Mouse (Mus musculus) retina, postnatal 7 days (tissue): Measurements from ENCODE around the gene Selenon.

Experiments
- DNase-seq: peaks from one replicate; pipeline ENCODE4 v3.0.0-alpha.2; 2012; ENCODE audit warnings: low read depth, low spot score

Gene Selenon

DNA sequence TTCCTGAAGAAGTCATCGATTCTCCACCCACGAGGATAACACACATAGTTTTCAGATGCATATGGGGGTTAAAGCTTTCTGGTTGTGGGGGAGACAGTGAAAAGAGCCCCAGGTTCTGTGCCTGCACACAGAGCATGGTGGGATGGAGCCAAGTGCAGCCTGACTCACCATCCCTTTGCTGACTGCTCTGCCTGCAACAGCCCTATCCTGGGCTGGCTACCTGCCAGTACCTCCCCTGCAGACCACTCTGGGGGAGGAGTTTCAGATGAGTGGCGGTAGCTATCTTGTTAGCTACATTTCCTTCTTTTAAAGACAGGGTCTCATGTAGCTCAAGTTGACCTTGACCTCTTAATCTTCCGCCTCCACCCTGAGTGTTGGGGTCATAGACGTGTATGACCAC is 26.4 kb upstream of the Selenon start:
- no peak for DNase-seq

DNA sequence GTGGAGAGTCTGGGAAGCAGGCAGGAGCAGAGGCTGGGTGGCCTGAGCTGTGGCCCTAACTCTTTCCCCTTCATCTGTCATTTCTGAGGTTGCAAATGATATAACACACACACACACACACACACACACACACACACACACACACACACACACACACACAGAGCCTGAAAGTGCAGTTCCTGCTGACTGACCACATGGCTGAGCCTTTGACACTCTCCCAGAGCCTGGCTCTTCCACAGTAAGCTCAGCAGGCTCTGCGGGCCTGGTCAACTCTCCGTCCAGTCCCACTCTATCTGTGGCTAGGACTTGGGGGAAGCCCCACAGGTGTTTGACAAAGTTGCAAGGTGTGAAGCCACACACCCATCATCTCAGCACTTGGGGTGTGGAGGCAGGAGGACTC is 25.3 kb upstream of the Selenon start:
- DNase-seq, result no peak

DNA sequence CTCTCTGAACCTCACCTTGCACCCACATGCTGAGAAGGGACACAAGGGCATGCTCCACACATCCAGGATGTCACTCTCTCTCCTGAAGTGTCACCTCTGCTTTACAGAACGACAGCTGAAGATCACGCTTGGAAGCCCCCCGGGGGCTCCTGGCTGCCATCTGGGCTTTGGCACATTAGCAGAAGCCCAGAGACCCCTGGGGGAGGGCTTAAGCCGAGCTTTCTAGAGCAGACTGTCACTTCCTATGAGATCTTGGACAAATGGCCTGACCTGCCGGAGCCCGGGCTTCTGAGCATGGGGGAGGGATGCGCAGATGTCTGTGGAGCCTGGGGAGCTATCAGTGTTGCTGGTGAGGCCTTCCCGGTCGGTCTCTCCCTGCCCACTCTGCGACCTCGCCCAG is 23.5 kb upstream of the Selenon start:
- no peak for DNase-seq

DNA sequence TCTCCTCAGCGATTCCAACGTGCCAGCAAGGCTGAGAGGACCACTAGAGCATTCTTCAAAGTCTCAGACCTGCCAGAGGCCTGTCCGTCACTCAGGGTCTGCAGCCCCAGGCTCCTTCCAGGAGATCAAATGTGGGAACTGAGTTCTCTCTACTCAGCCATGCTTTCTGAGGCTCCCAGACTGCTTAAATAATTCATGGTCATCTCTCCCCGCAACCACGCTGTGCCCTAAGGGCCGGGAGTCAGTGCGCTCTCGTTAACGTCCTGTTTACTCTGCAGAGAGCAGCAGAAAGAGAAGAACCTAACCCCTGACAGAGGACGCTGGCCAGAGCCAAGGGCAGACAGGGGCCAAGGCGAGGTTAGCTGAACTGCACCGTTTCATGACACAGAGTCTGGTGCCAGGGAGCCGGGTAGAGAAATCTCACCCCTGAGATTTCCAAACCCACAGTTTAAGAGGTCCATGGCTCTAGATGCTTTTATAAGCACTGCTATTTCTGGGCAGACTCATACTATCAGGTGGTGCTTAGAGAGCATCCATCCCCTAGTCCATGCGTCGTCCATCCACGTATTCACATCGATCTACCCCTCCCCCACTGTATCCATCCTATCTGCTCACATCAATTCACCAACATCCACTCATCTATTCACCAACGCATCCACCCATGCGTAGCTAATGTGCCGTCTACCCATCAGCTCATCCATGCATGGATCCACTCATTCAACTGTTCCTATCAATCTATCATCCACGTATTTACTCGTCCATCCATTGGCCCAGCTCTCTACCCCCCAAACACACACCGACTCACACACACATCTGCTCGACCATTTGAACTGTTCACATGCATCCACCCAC is 20.7 kb upstream of the Selenon start:
- DNase-seq, result no peak

DNA sequence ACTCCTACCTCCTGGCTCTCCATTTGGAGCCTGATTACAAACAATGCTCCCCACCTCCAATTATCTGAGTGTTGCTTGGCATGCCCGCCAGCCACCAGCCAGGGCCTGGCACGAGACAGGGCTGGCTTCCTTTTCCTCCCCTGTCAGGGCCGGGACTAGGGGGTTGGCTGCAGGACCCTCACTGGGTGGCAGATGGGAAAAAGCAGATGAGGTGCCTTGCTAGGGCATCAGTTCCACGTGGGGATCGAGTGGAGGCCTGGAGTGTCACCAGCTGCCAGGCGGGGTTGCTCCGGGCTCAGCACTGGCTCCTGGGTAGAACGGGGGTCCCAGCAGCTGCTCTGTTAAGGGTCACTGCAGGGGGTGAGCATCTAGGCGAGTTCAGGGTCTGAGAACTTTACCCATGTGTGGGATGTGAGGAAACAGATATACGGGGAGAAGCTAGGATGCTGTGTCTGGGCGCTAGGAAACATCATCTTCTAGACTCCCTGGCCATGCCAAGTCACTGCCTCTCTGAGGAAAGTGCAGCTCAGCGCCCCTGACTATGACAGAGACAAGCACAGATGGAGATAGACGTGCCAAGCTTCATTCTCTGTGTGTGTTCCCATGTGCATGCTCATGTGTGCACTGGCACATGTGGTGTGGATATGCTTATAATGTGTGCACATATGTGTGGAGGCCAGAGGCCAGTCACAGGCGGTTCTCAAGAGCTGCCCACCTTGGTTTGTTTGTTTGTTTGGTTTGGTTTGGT is 18.9 kb upstream of the Selenon start:
- DNase-seq, result no peak

DNA sequence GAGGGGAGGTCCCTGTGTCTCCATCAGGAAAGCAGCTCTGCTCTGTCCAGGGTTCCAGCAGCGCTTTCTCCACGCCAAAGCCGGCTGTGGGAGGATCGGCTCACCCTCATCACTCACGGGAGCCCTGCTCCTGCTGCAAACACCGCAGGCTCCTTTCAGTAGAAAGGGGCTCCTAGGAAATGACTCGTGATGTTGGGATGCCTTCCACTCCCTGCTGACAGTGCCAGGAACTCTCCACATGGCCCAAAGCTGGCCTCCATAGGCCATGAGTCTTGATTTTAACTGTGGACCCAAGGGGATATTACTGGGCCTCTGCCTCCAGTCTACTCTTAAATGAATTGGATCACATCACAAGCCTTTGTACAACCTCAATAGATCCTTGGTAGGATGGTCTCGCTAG is 17.9 kb upstream of the Selenon start:
- DNase-seq, result no peak

DNA sequence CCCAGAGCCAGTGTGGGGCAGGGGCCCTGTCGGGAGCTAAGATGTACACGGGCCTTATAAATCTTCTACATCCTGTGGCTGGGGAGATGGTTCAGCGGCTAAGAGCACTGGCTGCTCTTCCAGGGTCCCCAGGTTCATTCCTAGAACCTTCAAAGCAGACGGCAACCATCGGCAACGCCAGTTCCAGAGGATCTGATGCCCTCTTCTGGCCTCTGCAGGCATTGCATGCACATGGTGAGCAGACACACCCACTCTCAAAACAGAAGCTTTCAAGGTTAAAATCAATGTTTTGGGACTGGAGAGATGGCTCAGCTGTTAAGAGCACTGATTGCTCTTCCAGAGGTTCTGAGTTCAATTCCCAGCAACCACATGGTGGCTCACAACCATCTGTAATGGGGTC is 17.2 kb upstream of the Selenon start:
- DNase-seq, result no peak

DNA sequence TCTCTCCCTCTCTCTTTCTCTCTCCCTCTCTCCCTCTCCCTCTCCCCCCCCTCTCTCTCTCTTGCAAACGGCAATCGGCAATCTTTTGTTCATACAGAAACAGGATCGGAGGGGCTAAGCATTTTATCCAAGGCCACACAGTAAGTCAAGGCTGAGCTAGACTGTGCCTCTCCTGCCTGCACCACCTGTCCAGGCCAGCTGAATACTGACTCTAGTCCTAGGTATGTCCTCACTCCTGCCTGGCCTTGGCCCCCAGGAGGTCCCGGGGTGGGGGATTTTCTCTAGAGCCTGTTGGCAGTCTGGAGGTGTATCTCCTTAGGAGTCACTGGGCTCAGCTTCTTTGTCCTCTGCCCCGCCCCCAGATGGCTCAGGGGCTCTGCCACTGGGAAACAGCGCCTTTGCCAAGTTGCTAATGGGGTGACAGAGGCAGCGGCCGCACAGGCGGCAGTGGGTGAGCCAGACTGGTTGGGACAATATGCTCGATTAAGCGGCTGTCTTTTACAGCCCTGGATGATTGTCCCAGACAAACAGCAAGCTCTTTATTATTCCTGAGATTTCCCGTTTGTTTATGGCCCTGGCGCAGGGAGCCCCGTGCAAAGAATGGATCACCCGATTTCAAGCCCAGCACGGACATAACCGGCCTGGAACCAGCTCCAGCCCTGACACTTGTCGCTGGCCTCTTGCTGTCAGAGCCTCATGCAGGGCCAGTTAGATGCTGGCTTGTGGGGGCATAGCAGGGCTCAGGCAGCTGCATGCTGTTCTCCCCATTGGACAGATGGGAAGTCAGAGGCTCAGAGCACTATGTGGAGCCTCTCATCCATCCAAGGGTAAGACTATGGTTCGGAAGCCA is 15.6 kb upstream of the Selenon start:
- no peak for DNase-seq

DNA sequence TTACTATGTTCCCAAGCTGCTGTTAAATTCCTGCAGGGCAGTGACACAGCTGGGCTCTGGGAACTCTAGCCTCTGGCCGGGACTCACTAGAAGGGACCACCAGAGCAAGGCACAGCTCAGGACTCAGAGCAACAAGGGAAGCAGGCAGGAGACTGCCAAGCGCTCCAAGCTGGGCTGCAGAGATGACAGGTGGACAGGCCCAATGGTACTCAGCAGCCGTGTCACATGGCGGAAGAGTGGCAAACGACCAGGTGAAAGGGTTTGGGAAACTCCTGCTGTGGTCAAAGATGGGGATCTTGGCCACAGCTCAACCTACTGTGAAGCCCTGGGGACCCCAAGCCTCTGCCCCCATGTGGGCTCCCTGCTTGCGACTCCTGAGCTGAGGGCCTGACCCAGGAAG is 12.1 kb upstream of the Selenon start:
- DNase-seq, result no peak

DNA sequence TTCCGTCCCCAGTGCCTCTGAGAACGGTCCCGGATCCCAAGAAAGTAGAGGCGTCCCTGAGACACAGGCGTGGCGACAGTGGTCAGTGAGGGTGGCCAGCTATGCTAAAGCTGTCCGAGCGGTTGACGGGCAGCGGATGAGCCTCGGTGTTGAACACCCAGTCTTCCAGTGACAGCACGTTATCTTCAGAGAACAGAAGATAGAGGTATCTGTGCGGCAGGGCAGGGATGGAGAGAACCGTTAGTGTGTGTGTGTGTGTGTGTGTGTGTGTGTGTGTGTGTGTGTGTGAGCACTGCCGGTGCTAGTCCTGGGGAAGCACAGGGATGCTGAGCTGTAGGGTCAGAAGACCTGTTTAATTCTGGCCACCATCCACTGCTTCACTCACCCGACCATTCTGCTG is 11.7 kb upstream of the Selenon start:
- DNase-seq, result no peak

DNA sequence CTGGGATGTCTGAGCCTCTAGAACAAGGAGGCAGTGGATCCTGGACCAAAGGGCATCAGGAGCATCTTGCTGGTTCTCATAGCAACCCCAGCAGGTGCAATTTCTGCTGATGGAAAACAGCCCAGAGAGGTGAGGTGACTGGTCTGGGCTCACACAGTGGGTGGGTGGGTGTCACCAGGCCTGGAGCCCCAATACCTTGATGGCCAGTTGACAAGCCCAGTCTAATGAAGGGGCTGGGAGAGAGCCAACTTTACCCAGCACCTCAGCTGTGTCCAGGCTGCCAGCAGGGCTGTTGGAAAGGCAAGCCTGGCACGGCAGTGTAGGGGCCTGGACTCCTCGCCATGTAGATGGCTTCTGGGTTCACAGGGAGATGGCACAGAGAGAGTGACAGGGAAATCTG is 10.0 kb upstream of the Selenon start:
- no peak for DNase-seq

DNA sequence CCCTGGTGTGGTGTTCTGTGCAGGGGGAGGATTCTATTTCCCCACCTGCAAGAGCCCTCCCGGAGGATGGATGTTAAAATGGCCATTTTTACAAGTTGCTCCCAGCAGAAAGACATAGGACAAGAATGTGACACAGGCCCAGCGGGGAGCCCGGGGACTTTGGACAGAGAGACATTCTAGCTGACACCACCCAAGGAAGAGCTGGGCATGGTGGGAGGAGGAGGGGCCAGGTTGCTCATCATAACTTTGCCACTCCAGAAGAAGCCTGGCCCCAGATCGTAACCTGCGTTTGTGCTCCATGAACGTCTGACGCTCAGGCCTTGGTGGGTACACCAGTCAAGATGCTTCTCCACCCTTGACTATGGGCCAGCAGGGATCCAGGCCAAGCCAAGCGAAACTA is 8.7 kb upstream of the Selenon start:
- DNase-seq, result no peak

DNA sequence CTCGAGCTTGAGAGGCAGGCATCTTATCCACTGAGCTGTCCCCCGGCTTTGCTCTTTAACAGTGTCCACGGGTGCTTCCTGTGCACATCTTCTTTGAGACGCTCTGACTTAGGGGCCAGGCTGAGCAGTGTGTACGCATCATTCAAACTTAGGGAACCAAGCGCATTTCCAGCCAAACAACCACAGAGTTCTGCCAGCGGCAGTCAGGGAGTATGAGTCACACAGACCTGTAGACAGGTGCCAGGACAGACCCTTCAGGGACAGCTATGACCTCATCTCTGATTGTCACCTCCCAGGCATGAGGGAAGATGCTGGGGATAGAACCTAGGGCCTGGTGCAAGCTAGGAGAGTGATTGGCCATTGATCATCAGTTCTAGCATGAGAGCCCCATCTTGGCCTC is 7.2 kb upstream of the Selenon start:
- no peak for DNase-seq

DNA sequence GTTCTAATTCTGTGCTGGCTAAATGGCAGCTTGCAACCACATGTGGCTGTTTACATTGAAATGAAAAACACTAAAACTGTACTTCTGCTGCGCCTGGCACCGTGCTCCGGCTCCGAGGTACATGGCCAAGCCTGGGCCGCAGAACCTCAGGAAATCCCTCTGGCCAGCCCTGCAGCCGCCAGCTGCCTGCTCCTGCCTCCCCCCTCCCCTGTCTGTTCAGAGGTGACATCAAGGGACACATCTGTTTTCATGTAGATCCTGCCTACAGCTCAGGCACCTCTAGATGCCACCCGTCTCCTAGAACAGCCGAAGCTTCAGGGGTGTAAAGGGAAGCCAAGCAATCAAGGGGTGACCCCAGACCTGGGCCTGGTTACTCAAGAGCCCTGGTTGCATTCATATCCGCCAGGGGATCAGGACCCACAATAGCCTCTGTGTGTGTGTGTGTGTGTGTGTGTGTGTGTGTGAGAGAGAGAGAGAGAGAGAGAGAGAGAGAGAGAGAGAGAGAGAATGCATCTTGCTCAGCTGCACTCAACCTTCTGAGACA is 6.7 kb upstream of the Selenon start:
- no peak for DNase-seq

DNA sequence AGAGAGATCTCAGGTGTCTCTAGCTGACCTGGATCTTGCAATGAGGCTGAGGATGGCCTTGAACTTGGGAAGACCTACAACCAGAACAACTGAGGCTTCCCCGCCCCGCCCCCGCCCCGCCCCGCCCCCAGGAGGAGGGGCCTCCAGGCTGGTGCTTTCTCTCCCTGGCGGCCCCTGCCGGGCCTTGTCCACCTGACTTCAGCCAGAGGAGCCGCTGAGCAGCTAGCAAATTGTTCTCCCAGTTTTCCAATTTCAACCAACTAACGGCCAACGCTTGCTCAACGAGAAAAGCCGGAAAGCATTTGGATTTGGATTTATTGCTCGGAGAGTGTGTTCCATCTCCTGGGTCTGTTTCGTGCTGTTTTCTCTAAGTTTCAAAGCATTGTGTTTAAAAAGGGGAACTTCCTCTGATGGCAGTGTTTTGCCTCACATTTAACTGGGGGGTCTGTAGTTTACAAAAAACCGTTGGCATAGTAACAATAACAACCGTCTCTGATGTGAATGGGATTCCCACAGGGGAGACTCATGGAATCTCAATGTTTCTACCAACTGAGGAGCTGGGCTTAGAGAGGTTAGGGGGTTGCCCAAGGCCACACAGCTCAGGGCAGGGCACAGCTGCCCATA is 5.8 kb upstream of the Selenon start:
- DNase-seq, result no peak

DNA sequence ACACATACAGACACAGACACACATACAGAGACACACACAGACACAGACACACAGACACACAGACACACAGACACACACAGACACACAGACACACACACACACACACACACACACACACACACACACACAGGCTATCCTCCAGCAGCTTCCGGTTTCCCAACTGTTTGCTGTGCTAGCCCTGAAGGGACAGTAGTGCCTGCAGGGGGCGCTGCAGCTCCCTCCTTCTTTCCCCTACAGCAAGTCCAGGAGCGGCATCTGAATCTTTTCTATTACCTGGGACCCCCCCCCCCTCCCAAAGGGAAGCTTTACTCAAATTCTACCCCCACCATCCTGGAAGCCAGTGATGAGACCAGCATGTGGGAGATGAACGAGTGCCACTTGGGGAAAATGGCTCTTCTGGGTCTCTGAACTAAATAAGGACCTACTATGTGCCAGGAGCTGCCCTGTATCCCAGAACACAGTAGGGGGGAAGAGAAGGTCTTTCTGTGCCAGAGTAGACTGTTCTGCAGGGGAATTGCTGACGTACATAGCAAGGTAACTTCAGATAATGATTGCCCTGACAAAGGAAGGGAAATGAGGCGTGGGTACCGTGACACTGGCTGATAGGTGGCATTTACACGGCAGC is 4.1 kb upstream of the Selenon start:
- DNase-seq, result no peak

DNA sequence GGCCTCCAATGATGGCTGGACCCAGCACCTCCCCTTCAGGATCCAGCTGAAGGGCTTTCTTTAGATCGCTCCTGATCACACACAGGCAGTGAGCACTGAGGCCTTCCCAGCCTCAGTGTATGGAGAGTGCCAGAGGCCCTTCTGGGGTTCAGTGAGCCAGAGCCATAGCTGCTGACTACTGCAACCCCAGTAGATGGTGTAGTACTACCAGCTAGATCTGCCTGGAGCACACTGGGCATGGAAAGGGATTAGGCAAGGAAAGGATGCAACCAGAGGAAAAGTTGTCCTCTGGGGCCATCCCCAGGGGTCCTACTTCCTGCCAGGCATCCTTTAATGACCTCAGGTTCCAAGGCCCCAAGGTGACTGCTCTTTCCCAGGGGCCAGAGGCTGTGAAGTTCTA is 1.7 kb upstream of the Selenon start:
- no peak for DNase-seq

DNA sequence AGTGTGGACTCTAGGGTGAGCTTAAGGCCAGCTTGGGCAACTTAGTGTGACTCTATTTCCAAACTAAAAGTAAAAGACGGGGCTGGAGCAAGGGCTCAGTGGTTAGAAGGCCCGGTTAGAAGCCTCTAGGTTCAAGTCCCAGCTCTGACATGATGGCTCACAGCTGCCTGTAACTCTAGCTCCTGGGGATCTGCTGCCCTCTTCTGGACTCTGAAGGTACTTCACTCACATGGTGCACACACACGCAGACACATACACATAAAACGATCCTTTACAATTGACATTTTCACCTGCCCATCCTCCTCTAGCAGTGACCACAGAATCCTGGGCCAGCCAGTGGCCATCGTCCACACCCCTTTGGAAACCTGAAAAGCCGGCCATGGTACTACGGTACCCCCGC is 2.1 kb downstream of the Selenon start:
- no peak for DNase-seq

DNA sequence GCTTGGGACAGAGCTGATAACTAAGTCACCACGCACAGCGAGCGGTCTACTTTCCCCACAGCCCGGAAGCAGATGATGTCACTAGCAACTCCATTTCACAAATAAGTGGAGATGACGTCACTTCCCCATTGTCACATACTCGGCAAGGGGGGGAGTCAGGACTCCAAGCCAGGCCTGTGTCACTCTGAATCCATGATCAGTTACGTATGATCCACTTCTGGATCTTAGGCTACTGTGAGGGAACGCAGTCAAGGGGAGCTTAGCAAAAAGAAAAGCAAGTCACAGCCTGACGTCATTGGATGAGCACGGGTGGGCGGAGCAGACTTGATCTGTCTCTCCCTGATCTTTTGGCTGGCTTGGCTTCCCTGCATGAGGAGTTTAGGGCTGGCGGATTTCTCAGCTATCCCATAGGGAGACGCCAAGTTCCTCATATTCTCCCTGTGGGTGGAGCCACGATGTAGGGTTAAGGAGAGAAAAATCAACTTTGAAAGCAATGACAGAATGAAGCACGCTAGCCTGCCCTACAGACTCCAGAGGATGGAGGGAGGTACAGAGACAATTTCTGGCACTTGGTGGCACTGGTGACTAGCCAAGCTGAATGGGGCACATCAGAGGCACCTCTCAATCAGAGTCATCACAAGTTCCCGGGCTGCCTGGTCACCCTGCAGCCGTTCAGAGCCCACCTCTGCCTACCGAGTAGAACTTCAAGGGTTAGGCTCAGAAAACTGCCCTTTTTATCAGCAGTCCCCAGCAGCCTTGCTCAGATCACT is 3.6 kb downstream of the Selenon start:
- no peak for DNase-seq
